10 mouse cellular contexts compared by ENCODE assay signal in the genomic region with DNA sequence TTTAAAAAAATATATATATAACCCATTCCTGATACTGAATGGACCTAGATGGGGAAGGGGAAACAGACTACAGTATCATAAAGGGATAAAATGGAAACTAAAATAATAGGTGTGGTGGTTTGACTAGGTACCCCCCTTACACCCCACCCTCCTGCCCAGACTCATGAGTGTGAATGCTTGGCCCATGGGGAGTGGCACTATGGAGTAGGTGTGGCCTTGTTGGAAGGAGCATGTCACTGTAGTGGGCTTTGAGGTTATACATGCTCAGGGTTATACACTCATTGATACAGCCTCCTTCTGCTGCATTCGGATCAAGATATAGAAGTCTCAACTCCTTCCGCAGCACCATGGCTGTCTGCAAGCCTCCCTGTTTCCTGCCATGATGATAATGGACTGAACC.
"Had no signal": no experiment of that assay in that cellular context is flagged by ENCODE, and none has a peak within 500 bp of the region (broad histone marks: within the 10 kb centered on the region; RNA-seq: fewer than 3 reads in every experiment).

No protein-coding gene starts in this region.

- ATAC-seq: liver, postnatal 0 days; midbrain, embryonic 13.5 days had no signal

- DNase-seq: kidney, adult 18-20 months; kidney, postnatal 14 days; left cerebral cortex, postnatal 4 days; liver, embryonic 13.5 days; liver, postnatal 0 days; lung, postnatal 14 days; right cerebral cortex, adult 18-20 months; right cerebral cortex, postnatal 25 days; thymus, postnatal 4 days had no signal
